Mouse (Mus musculus): ENCODE data around the gene Gm10720.
A peak's percentile ranks its signal among the peaks of the same experiment; 100 is the strongest.
"Not testable (repeated sequence)": the region's sequence is repeated elsewhere in the genome, so short reads cannot be mapped to it uniquely, and the experiment has no call there.

Gene Gm10720

DNA sequence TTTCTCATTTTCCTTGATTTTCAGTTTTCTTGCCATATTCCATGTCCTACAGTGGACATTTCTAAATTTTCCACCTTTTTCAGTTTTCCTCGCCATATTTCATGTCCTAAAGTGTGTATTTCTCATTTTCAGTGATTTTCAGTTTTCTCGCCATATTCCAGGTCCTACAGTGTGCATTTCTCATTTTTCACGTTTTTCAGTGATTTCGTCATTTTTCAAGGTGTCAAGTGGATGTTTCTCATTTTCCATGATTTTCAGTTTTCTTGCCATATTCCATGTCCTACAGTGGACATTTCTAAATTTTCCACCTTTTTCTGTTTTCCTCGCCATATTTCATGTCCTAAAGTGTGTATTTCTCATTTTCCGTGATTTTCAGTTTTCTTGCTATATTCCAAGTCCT lies 10.2 kb downstream of the Gm10720 start:
- peak; percentile 87 to 88 for DNase-seq (ENCODE audit: low spot score in 2 of 2)

DNA sequence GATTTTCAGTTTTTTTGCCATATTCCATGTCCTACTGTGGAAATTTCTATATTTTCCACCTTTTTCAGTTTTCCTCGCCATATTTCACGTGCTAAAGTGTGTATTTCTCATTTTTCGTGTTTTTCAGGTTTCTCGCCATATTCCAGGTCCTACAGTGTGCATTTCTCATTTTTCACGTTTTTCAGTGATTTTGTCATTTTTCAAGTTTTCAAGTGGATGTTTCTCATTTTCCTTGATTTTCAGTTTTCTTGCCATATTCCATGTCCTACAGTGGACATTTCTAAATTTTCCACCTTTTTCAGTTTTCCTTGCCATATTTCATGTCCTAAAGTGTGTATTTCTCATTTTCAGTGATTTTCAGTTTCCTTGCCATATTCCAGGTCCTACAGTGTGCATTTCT lies 10.7 kb downstream of the Gm10720 start:
- not testable (repeated sequence) for DNase-seq (ENCODE audit: low spot score in 2 of 2)

DNA sequence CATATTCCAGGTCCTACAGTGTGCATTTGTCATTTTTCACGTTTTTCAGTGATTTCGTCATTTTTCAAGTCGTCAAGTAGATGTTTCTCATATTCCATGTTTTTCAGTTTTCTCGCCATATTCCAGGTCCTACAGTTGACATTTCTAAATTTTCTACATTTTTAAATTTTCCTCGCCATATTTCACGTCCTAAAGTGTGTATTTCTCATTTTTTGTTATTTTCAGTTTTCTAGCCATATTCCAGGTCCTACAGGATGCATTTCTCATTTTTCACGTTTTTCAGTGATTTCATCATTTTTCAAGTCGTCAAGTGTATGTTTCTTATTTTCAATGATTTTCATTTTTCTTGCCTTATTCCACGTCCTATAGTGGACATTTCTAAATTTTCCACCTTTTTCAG lies 11.3 kb downstream of the Gm10720 start:
- not testable (repeated sequence) for DNase-seq (ENCODE audit: low spot score in 2 of 2)

DNA sequence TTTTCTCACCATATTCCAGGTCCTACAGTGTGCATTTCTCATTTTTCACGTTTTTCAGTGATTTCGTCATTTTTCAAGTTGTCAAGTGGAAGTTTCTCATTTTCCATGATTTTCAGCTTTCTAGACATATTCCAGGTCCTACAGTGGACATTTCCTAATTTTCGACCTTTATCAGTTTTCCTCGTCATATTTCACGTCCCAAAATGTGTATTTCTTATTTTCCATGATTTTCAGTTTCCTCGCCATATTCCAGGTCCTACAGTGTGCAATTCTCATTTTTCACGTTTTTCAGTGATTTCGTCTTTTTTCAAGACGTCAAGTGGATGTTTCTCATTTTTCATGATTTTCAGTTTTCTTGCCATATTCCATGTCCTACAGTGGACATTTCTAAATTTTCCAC lies 11.7 kb downstream of the Gm10720 start:
- not testable (repeated sequence) for DNase-seq (ENCODE audit: low spot score in 2 of 2)

DNA sequence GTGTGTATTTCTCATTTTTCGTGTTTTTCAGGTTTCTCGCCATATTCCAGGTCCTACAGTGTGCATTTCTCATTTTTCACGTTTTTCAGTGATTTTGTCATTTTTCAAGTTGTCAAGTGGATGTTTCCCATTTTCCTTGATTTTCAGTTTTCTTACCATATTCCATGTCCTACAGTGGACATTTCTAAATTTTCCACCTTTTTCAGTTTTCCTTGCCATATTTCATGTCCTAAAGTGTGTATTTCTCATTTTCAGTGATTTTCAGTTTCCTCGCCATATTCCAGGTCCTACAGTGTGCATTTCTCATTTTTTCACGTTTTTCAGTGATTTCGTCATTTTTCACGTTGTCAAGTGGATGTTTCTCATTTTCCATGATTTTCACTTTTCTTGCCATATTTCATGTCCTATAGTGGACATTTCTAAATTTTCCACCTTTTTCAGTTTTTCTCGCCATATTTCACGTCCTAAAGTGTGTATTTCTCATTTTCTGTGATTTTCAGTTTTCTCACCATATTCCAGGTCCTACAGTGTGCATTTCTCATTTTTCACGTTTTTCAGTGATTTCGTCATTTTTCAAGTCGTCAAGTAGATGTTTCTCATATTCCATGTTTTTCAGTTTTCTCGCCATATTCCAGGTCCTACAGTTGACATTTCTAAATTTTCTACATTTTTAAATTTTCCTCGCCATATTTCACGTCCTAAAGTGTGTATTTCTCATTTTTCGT lies 14.0 kb downstream of the Gm10720 start:
- DNase-seq (ENCODE audit: low spot score in 2 of 2), result peak; percentile 42 to 62

DNA sequence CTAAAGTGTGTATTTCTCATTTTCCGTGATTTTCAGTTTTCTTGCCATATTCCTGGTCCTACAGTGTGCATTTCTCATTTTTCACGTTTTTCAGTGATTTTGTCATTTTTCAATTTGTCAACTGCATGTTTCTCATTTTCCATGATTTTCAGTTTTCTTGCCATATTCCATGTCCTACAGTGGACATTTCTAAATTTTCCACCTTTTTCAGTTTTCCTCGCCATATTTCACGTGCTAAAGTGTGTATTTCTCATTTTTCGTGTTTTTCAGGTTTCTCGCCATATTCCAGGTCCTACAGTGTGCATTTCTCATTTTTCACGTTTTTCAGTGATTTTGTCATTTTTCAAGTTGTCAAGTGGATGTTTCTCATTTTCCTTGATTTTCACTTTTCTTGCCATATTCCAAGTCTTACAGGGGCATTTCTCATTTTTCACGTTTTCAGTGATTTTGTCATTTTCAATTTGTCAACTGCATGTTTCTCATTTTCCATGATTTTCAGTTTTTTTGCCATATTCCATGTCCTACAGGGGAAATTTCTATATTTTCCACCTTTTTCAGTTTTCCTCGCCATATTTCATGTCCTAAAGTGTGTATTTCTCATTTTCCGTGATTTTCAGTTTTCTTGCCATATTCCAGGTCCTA lies 15.3 kb downstream of the Gm10720 start:
- DNase-seq (ENCODE audit: low spot score in 2 of 2), result not testable (repeated sequence)

DNA sequence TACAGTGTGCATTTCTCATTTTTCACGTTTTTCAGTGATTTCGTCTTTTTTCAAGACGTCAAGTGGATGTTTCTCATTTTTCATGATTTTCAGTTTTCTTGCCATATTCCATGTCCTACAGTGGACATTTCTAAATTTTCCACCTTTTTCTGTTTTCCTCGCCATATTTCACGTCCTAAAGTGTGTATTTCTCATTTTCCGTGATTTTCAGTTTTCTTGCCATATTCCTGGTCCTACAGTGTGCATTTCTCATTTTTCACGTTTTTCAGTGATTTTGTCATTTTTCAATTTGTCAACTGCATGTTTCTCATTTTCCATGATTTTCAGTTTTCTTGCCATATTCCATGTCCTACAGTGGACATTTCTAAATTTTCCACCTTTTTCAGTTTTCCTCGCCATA lies 18.8 kb downstream of the Gm10720 start, which contains the start of gene Gm17535:
TSS of gene Gm17535 (plus strand) at position 301 of the 400 bp plus-strand sequence.
- not testable (repeated sequence) for DNase-seq (ENCODE audit: low spot score in 2 of 2)

DNA sequence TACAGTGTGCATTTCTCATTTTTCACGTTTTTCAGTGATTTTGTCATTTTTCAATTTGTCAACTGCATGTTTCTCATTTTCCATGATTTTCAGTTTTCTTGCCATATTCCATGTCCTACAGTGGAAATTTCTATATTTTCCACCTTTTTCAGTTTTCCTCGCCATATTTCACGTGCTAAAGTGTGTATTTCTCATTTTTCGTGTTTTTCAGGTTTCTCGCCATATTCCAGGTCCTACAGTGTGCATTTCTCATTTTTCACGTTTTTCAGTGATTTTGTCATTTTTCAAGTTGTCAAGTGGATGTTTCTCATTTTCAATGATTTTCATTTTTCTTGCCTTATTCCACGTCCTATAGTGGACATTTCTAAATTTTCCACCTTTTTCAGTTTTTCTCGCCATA lies 21.1 kb downstream of the Gm10720 start, which contains the start of gene Gm10715:
TSS of gene Gm10715 (plus strand) at position 301 of the 400 bp plus-strand sequence.
- not testable (repeated sequence) for DNase-seq (ENCODE audit: low spot score in 2 of 2)

DNA sequence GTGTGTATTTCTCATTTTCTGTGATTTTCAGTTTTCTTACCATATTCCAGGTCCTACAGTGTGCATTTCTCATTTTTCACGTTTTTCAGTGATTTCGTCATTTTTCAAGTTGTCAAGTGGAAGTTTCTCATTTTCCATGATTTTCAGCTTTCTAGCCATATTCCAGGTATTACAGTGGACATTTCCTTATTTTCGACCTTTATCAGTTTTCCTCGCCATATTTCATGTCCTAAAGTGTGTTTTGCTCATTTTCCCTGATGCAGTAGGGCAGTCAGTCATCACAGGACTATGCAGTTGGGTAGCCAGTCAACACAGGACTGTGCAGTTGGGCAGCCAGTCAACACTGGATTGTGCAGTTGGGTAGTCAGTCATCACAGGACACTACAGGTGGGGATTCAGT lies 22.7 kb downstream of the Gm10720 start:
- not testable (repeated sequence) for DNase-seq (ENCODE audit: low spot score in 2 of 2)

Measured in thymus, postnatal 10 days (tissue).